Mouse (Mus musculus): Measurements from ENCODE around the gene Hdac9.

The Hdac9 gene

GRCm38 (mm10) chr12:34220051-34220926, 696.6 kb downstream of the Hdac9 start:
- DNase-seq (ENCODE audit: low spot score), result no peak

GRCm38 (mm10) chr12:34218561-34218960, 698.3 kb downstream of the Hdac9 start:
- DNase-seq (ENCODE audit: low spot score), result no peak

GRCm38 (mm10) chr12:34215023-34216020, 701.6 kb downstream of the Hdac9 start:
- no peak for DNase-seq (ENCODE audit: low spot score)

- DNase-seq (ENCODE audit: low spot score), result no peak
Observed at GRCm38 (mm10) chr12:34212162-34212561, 704.7 kb downstream of the Hdac9 start.

- DNase-seq (ENCODE audit: low spot score), result no peak
Observed at GRCm38 (mm10) chr12:34201471-34201870, 715.4 kb downstream of the Hdac9 start.

GRCm38 (mm10) chr12:34200030-34200446, 716.9 kb downstream of the Hdac9 start:
- DNase-seq (ENCODE audit: low spot score), result no peak

GRCm38 (mm10) chr12:34195155-34195828, 721.6 kb downstream of the Hdac9 start:
- DNase-seq (ENCODE audit: low spot score), result no peak

GRCm38 (mm10) chr12:34194116-34194515, 722.8 kb downstream of the Hdac9 start:
- no peak for DNase-seq (ENCODE audit: low spot score)

- no peak for DNase-seq (ENCODE audit: low spot score)
Observed at GRCm38 (mm10) chr12:34191246-34191645, 725.6 kb downstream of the Hdac9 start.

- DNase-seq (ENCODE audit: low spot score), result no peak
Observed at GRCm38 (mm10) chr12:34178931-34179330, 738.0 kb downstream of the Hdac9 start.

- no peak for DNase-seq (ENCODE audit: low spot score)
Observed at GRCm38 (mm10) chr12:34176790-34177189, 740.1 kb downstream of the Hdac9 start.

GRCm38 (mm10) chr12:34173036-34173435, 743.9 kb downstream of the Hdac9 start:
- no peak for DNase-seq (ENCODE audit: low spot score)

- DNase-seq (ENCODE audit: low spot score), result no peak
Observed at GRCm38 (mm10) chr12:34170601-34171000, 746.3 kb downstream of the Hdac9 start.

- DNase-seq (ENCODE audit: low spot score), result no peak
Observed at GRCm38 (mm10) chr12:34165674-34166073, 751.2 kb downstream of the Hdac9 start.

- no peak for DNase-seq (ENCODE audit: low spot score)
Observed at GRCm38 (mm10) chr12:34156301-34156700, 760.6 kb downstream of the Hdac9 start.

- no peak for DNase-seq (ENCODE audit: low spot score)
Observed at GRCm38 (mm10) chr12:34155740-34156139, 761.2 kb downstream of the Hdac9 start.

- no peak for DNase-seq (ENCODE audit: low spot score)
Observed at GRCm38 (mm10) chr12:34154757-34155156, 762.1 kb downstream of the Hdac9 start.

GRCm38 (mm10) chr12:34151336-34151735, 765.6 kb downstream of the Hdac9 start:
- no peak for DNase-seq (ENCODE audit: low spot score)

GRCm38 (mm10) chr12:34142743-34143142, 774.2 kb downstream of the Hdac9 start:
- no peak for DNase-seq (ENCODE audit: low spot score)

GRCm38 (mm10) chr12:34113336-34113735, 803.6 kb downstream of the Hdac9 start:
- DNase-seq (ENCODE audit: low spot score), result no peak

- DNase-seq (ENCODE audit: low spot score), result no peak
Observed at GRCm38 (mm10) chr12:34092953-34093352, 823.9 kb downstream of the Hdac9 start.

GRCm38 (mm10) chr12:34091851-34092250, 825.0 kb downstream of the Hdac9 start:
- no peak for DNase-seq (ENCODE audit: low spot score)
